Mouse (Mus musculus): ENCODE results near the gene Rrm2. TPM values are rescaled to one million over a fixed set of nuclear protein-coding genes. Genes with fewer than 3 reads are reported as not detected.

The Rrm2 gene
- total and polyA plus RNA-seq, 2 experiments from 2014 or later = 78.0 to 81.8 TPM

GRCm38 (mm10) chr12:24706764-24707479, 1.1 kb upstream of the Rrm2 start:
- Histone ChIP-seq H3K9ac (replicated peaks; ENCODE audit: low read depth, low read length) (peak overlapping the region; percentile 64; the same call in 1 of the 2 replicates), H3K36me3 (replicated peaks; ENCODE audit: control insufficient read depth, insufficient read depth, low read length) (peaks cover 9% of the 10 kb centered on the region), H3K4me2 (ENCODE audit: low read depth, low read length) (peak overlapping the region; percentile 88), H3K9me3 (replicated peaks; ENCODE audit: control insufficient read depth, low read length) (no peaks in the 10 kb centered on the region), H3K27me3 (ENCODE audit: control insufficient read depth, insufficient read depth, low read length) (no peaks in the 10 kb centered on the region), H3K4me1 (ENCODE audit: control insufficient read depth, insufficient read depth) (peaks cover 23% of the 10 kb centered on the region), H3K27ac (ENCODE audit: low read depth) (peak overlapping the region; percentile 49), H3K4me3 (ENCODE audit: low read depth, low read length) (peak overlapping the region; percentile 79)
- ATAC-seq (ENCODE audit: insufficient read depth, low read depth) (peak; percentile 13; the same call in 1 of the 2 replicates), DNase-seq (ENCODE audit: low spot score) (peak; percentile 58)
- TF ChIP-seq CTCF (IDR thresholded peaks at IDR 0.05; ENCODE audit: low read depth) = no peak
- no peak for TF ChIP-seq EP300 (IDR thresholded peaks at IDR 0.05; ENCODE audit: low read depth)
- 2% methylated on average over 27 of the region's 27 CpGs for WGBS

DNA sequence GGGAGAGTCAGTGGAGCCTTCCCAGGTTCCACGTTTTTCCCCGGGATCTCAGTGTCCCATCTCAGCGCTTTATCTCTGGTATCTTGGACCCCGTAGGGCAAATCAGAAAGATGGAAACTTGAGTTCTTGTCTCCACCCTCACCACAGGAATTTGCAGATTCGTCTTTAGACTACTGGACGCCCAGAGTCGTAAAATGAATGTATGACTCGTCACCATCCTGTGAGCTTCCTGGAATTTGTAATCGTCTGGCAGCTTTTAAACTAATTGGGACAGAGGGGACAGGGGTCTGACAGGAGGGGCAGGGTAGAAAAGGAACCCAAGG, 600 bp upstream of the Rrm2 start:
- DNase-seq (ENCODE audit: low spot score) (peak; percentile 34), ATAC-seq (ENCODE audit: insufficient read depth, low read depth) (no peak)
- no peaks in the 10 kb centered on the region for H3K9me3 ChIP-seq (replicated peaks; ENCODE audit: control insufficient read depth, low read length)
- peaks cover 12% of the 10 kb centered on the region for H3K36me3 ChIP-seq (replicated peaks; ENCODE audit: control insufficient read depth, insufficient read depth, low read length)
- H3K4me2 ChIP-seq (ENCODE audit: low read depth, low read length) = peak overlapping the region; percentile 88
- TF ChIP-seq CTCF (IDR thresholded peaks at IDR 0.05; ENCODE audit: low read depth) (no peak), EP300 (IDR thresholded peaks at IDR 0.05; ENCODE audit: low read depth) (no peak)
- H3K4me3 ChIP-seq (ENCODE audit: low read depth, low read length) = peak overlapping the region; percentile 79
- WGBS = 2% methylated on average over 9 of the region's 9 CpGs
- H3K9ac ChIP-seq (replicated peaks; ENCODE audit: low read depth, low read length) = peak overlapping the region; percentile 64; the same call in 1 of the 2 replicates
- H3K4me1 ChIP-seq (ENCODE audit: control insufficient read depth, insufficient read depth) = peaks cover 23% of the 10 kb centered on the region
- H3K27me3 ChIP-seq (ENCODE audit: control insufficient read depth, insufficient read depth, low read length) = no peaks in the 10 kb centered on the region
- H3K27ac ChIP-seq (ENCODE audit: low read depth) = peak overlapping the region; percentile 49

GRCm38 (mm10) chr12:24708824-24709218, 780 bp downstream of the Rrm2 start:
- no peak for TF ChIP-seq CTCF (IDR thresholded peaks at IDR 0.05; ENCODE audit: low read depth)
- TF ChIP-seq EP300 (IDR thresholded peaks at IDR 0.05; ENCODE audit: low read depth) = no peak
- H3K36me3 ChIP-seq (replicated peaks; ENCODE audit: control insufficient read depth, insufficient read depth, low read length) = peaks cover 12% of the 10 kb centered on the region

DNA sequence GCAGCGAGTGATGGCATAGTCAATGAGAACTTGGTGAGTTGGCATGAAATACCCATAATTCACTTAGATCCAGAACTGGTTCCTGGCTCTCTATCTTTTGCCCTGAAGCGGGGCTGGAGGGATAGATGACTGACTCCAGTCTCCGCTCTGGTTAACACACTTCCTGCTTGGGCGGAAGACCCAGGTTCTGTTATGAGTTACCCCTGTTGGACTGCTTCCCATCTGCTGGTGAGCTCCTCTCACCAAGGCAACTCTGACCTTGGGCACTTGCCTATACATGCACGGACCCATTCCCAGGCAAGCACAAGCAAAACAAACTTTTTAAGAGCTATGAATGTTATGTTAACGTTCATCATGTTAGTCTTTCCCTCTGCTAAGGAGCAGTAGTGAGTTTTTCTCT, 1.4 kb downstream of the Rrm2 start:
- peak overlapping the region; percentile 79 for H3K4me3 ChIP-seq (ENCODE audit: low read depth, low read length)

More at GRCm38 (mm10) chr12:24708824-24709218, 780 bp downstream of the Rrm2 start:
- Histone ChIP-seq H3K9ac (replicated peaks; ENCODE audit: low read depth, low read length) (peak overlapping the region; percentile 64; the same call in 1 of the 2 replicates), H3K27me3 (ENCODE audit: control insufficient read depth, insufficient read depth, low read length) (no peaks in the 10 kb centered on the region), H3K27ac (ENCODE audit: low read depth) (peak overlapping the region; percentile 63), H3K4me2 (ENCODE audit: low read depth, low read length) (peak overlapping the region; percentile 88), H3K4me1 (ENCODE audit: control insufficient read depth, insufficient read depth) (peaks cover 21% of the 10 kb centered on the region), H3K9me3 (replicated peaks; ENCODE audit: control insufficient read depth, low read length) (no peaks in the 10 kb centered on the region), H3K4me3 (ENCODE audit: low read depth, low read length) (peak overlapping the region; percentile 79)
- ATAC-seq (ENCODE audit: insufficient read depth, low read depth) = no peak
- DNase-seq (ENCODE audit: low spot score) = no peak
- WGBS = 1% methylated on average over 17 of the region's 17 CpGs

GRCm38 (mm10) chr12:24709831-24710508, 1.9 kb downstream of the Rrm2 start:
- TF ChIP-seq EP300 (IDR thresholded peaks at IDR 0.05; ENCODE audit: low read depth) = no peak
- TF ChIP-seq CTCF (IDR thresholded peaks at IDR 0.05; ENCODE audit: low read depth) = peak; percentile 69
- 31% methylated on average over 5 of the region's 5 CpGs for WGBS
- H3K9me3 ChIP-seq (replicated peaks; ENCODE audit: control insufficient read depth, low read length) = no peaks in the 10 kb centered on the region
- H3K36me3 ChIP-seq (replicated peaks; ENCODE audit: control insufficient read depth, insufficient read depth, low read length) = peaks cover 12% of the 10 kb centered on the region
- H3K4me3 ChIP-seq (ENCODE audit: low read depth, low read length) = peak overlapping the region; percentile 79
- H3K27ac ChIP-seq (ENCODE audit: low read depth) = peak overlapping the region; percentile 71
- H3K27me3 ChIP-seq (ENCODE audit: control insufficient read depth, insufficient read depth, low read length) = no peaks in the 10 kb centered on the region
- peak overlapping the region; percentile 88 for H3K4me2 ChIP-seq (ENCODE audit: low read depth, low read length)
- 0 out of 2 replicates have a peak overlapping the region, but pooled peaks have one; percentile 64 for H3K9ac ChIP-seq (replicated peaks; ENCODE audit: low read depth, low read length)
- peaks cover 21% of the 10 kb centered on the region for H3K4me1 ChIP-seq (ENCODE audit: control insufficient read depth, insufficient read depth)
- peak; percentile 29; the same call in 1 of the 2 replicates for ATAC-seq (ENCODE audit: insufficient read depth, low read depth)
- peak; percentile 92 for DNase-seq (ENCODE audit: low spot score)

More for the DNA sequence above, 1.4 kb downstream of the Rrm2 start:
- H3K4me2 ChIP-seq (ENCODE audit: low read depth, low read length) = peak overlapping the region; percentile 88
- H3K9me3 ChIP-seq (replicated peaks; ENCODE audit: control insufficient read depth, low read length) = no peaks in the 10 kb centered on the region
- H3K36me3 ChIP-seq (replicated peaks; ENCODE audit: control insufficient read depth, insufficient read depth, low read length) = peaks cover 12% of the 10 kb centered on the region
- H3K9ac ChIP-seq (replicated peaks; ENCODE audit: low read depth, low read length) = peak overlapping the region; percentile 64; the same call in 1 of the 2 replicates
- ATAC-seq (ENCODE audit: insufficient read depth, low read depth) (no peak), DNase-seq (ENCODE audit: low spot score) (no peak)
- TF ChIP-seq EP300 (IDR thresholded peaks at IDR 0.05; ENCODE audit: low read depth) (no peak), CTCF (IDR thresholded peaks at IDR 0.05; ENCODE audit: low read depth) (no peak)
- WGBS = 32% methylated on average over 6 of the region's 6 CpGs
- peak overlapping the region; percentile 63 for H3K27ac ChIP-seq (ENCODE audit: low read depth)
- H3K4me1 ChIP-seq (ENCODE audit: control insufficient read depth, insufficient read depth) = peaks cover 21% of the 10 kb centered on the region
- no peaks in the 10 kb centered on the region for H3K27me3 ChIP-seq (ENCODE audit: control insufficient read depth, insufficient read depth, low read length)

Data from heart, postnatal 0 days (tissue).